Mouse (Mus musculus): Measurements from ENCODE around the gene Odf3l2. TPM values are rescaled to one million over a fixed set of nuclear protein-coding genes. Genes with fewer than 3 reads are reported as not detected.

The Odf3l2 gene
- polyA plus RNA-seq, 1 experiment from 2014 or later = not detected

Other genes starting within 250 kb of the Odf3l2 start
- not detected in 2 replicates for gene Vmn2r83, start 177.0 kb downstream of the Odf3l2 start, polyA plus RNA-seq (2016; fragmentation: Nextera tagmentation; extraction: Ambion mirVana)
- 19.8 and 23.6 TPM in 2 replicates for gene Plpp2, start 111.9 kb downstream of the Odf3l2 start, polyA plus RNA-seq (2016; fragmentation: Nextera tagmentation; extraction: Ambion mirVana)
- 69.9 and 72.8 TPM in 2 replicates for gene Mier2, start 90.5 kb downstream of the Odf3l2 start, polyA plus RNA-seq (2016; fragmentation: Nextera tagmentation; extraction: Ambion mirVana)
- not detected in 2 replicates for gene Theg, start 58.4 kb downstream of the Odf3l2 start, polyA plus RNA-seq (2016; fragmentation: Nextera tagmentation; extraction: Ambion mirVana)
- gene C2cd4c, start 31.7 kb downstream of the Odf3l2 start, polyA plus RNA-seq (2016; fragmentation: Nextera tagmentation; extraction: Ambion mirVana) = 0.06 and 0.11 TPM in 2 replicates
- gene Shc2, start 7.8 kb downstream of the Odf3l2 start, polyA plus RNA-seq (2016; fragmentation: Nextera tagmentation; extraction: Ambion mirVana) = 18.5 and 20.1 TPM in 2 replicates
- 0.89 and 1.1 TPM in 2 replicates for gene Madcam1, start 18.8 kb upstream of the Odf3l2 start, polyA plus RNA-seq (2016; fragmentation: Nextera tagmentation; extraction: Ambion mirVana)
- gene Tpgs1, start 23.6 kb upstream of the Odf3l2 start, polyA plus RNA-seq (2016; fragmentation: Nextera tagmentation; extraction: Ambion mirVana) = 68.3 and 74.9 TPM in 2 replicates
- 223 and 270 TPM in 2 replicates for gene Cdc34, start 36.5 kb upstream of the Odf3l2 start, polyA plus RNA-seq (2016; fragmentation: Nextera tagmentation; extraction: Ambion mirVana)
- 0.98 and 1.0 TPM in 2 replicates for gene Gzmm, start 43.3 kb upstream of the Odf3l2 start, polyA plus RNA-seq (2016; fragmentation: Nextera tagmentation; extraction: Ambion mirVana)
- 607 and 655 TPM in 2 replicates for gene Bsg, start 58.8 kb upstream of the Odf3l2 start, polyA plus RNA-seq (2016; fragmentation: Nextera tagmentation; extraction: Ambion mirVana)
- 0.05 TPM in 2 replicates for gene Hcn2, start 70.9 kb upstream of the Odf3l2 start, polyA plus RNA-seq (2016; fragmentation: Nextera tagmentation; extraction: Ambion mirVana)
- 48.6 and 51.7 TPM in 2 replicates for gene Polrmt, start 100.8 kb upstream of the Odf3l2 start, polyA plus RNA-seq (2016; fragmentation: Nextera tagmentation; extraction: Ambion mirVana)
- 0.27 and 0.42 TPM in 2 replicates for gene Fgf22, start 109.3 kb upstream of the Odf3l2 start, polyA plus RNA-seq (2016; fragmentation: Nextera tagmentation; extraction: Ambion mirVana)
- 109 and 118 TPM in 2 replicates for gene Rnf126, start 121.2 kb upstream of the Odf3l2 start, polyA plus RNA-seq (2016; fragmentation: Nextera tagmentation; extraction: Ambion mirVana)
- 1.1 and 1.8 TPM in 2 replicates for gene Fstl3, start 131.5 kb upstream of the Odf3l2 start, polyA plus RNA-seq (2016; fragmentation: Nextera tagmentation; extraction: Ambion mirVana)
- 0.05 TPM in 1 of 2 replicates, not detected in the other for gene Prss57, start 145.2 kb upstream of the Odf3l2 start, polyA plus RNA-seq (2016; fragmentation: Nextera tagmentation; extraction: Ambion mirVana)
- 130 and 153 TPM in 2 replicates for gene Palm, start 147.8 kb upstream of the Odf3l2 start, polyA plus RNA-seq (2016; fragmentation: Nextera tagmentation; extraction: Ambion mirVana)
- 0.46 and 0.67 TPM in 2 replicates for gene Misp, start 175.3 kb upstream of the Odf3l2 start, polyA plus RNA-seq (2016; fragmentation: Nextera tagmentation; extraction: Ambion mirVana)
- 296 and 334 TPM in 2 replicates for gene Ptbp1, start 208.7 kb upstream of the Odf3l2 start, polyA plus RNA-seq (2016; fragmentation: Nextera tagmentation; extraction: Ambion mirVana)
- 8.0 and 13.5 TPM in 2 replicates for gene Prtn3, start 228.7 kb upstream of the Odf3l2 start, polyA plus RNA-seq (2016; fragmentation: Nextera tagmentation; extraction: Ambion mirVana)
- gene Plppr3, start 228.9 kb upstream of the Odf3l2 start, polyA plus RNA-seq (2016; fragmentation: Nextera tagmentation; extraction: Ambion mirVana) = 110 and 169 TPM in 2 replicates
- 0.16 and 0.46 TPM in 2 replicates for gene Elane, start 240.5 kb upstream of the Odf3l2 start, polyA plus RNA-seq (2016; fragmentation: Nextera tagmentation; extraction: Ambion mirVana)
- not detected in 2 replicates for gene Cfd, start 245.1 kb upstream of the Odf3l2 start, polyA plus RNA-seq (2016; fragmentation: Nextera tagmentation; extraction: Ambion mirVana)